Mouse (Mus musculus): Measurements from ENCODE around the gene Depdc5.

- TF ChIP-seq HCFC1 (IDR thresholded peaks at IDR 0.05; ENCODE audit: borderline replicate concordance, insufficient read depth, low read length) (no peak), CHD2 (IDR thresholded peaks at IDR 0.05; ENCODE audit: low read depth, low read length) (no peak), ZNF384 (IDR thresholded peaks at IDR 0.05; ENCODE audit: low read depth, low read length) (no peak), MAFK (IDR thresholded peaks at IDR 0.05; ENCODE audit: insufficient read depth, low read depth, low read length) (no peak), ZC3H11A (IDR thresholded peaks at IDR 0.05; ENCODE audit: borderline replicate concordance, low read depth, low read length) (no peak)
These were observed 6.0 kb downstream of the Depdc5 start for GRCm38 (mm10) chr5:32869389-32870024.

Measured in ES-E14 (cell line).